Mouse (Mus musculus): ENCODE data around the gene Atp2a3. TPM values are rescaled to one million over a fixed set of nuclear protein-coding genes. Genes with fewer than 3 reads are reported as not detected.

Gene Atp2a3
- polyA plus RNA-seq, 1 experiment = 354 TPM

DNA sequence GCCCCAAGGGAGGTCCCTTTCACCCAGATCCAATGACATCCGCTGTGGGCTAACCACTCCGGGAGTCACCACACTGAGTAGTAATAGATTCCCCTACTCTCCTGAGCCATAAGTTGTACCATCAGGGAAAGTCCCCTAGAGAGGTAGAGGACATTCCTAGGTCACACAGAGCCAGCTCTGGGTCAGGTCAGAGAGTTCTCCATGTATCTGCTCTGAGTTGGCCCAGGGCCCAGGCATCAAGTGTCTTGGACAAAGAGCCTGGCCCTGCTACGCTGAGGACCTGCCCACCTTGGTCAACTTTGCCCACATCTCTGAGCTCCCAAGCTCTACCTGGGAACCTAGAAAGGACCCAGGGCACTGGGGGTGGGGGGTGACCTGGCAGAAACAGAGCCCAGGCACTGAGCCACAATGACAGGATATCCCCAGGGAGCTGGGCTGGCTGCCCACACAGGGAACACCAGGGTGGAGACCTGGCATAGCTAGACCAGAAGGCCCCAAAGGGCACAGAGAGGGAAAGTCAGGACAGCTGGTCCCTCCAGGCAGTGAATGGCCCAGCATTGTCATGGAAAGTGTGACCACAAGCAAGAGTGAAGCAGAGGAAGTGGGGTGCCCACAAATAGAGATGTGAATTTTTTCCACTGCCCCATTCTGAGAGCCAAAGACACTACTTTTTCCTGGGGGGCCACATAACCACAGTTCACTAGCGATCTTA is 7.4 kb upstream of the Atp2a3 start:
- Histone ChIP-seq H3K36me3 (replicated peaks; ENCODE audit: low read length) (peaks cover 42% of the 10 kb centered on the region), H3K9me3 (peaks cover 20% of the 10 kb centered on the region), H3K27me3 (replicated peaks) (no peaks in the 10 kb centered on the region), H3K4me1 (peaks cover 99% of the 10 kb centered on the region), H3K4me3 (replicated peaks) (peak overlapping the region; percentile 89)
- no peak for TF ChIP-seq GATA1 (IDR thresholded peaks at IDR 0.05; ENCODE audit: borderline replicate concordance, low read length)
- TF ChIP-seq FLI1 (IDR thresholded peaks at IDR 0.05; ENCODE audit: low read length) = no peak

- H3K9me3 ChIP-seq = peaks cover 20% of the 10 kb centered on the region
- H3K4me3 ChIP-seq (replicated peaks) = peak overlapping the region; percentile 89
- peaks cover 99% of the 10 kb centered on the region for H3K4me1 ChIP-seq
- TF ChIP-seq GATA1 (IDR thresholded peaks at IDR 0.05; ENCODE audit: borderline replicate concordance, low read length) (no peak), FLI1 (IDR thresholded peaks at IDR 0.05; ENCODE audit: low read length) (no peak)
- no peaks in the 10 kb centered on the region for H3K27me3 ChIP-seq (replicated peaks)
- H3K36me3 ChIP-seq (replicated peaks; ENCODE audit: low read length) = peaks cover 44% of the 10 kb centered on the region
Observed at GRCm38 (mm10) chr11:72954216-72954615, 6.8 kb upstream of the Atp2a3 start.

GRCm38 (mm10) chr11:72955339-72955974 is 5.5 kb upstream of the Atp2a3 start:
- Histone ChIP-seq H3K9me3 (peaks cover 9% of the 10 kb centered on the region), H3K4me1 (peaks cover 100% of the 10 kb centered on the region), H3K36me3 (replicated peaks; ENCODE audit: low read length) (peaks cover 38% of the 10 kb centered on the region)

DNA sequence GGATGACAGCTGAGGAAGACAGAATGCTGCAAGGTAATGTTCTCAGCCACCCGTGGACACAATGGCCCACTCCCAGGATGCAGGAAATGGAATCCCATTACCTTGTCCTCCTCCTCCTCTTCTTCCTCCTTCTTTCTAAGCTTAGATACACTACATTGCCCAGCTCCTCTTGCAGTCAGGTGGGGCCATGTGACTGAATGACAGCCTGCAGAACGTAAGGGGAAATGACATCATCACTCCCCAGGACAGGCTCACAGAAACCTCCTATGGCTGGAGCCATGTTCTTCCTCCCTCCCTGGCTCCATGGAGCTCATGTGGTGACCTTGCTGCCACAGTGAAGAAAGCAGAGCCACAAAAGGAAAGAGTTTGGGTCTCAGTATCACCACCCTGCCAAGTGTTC is 3.7 kb upstream of the Atp2a3 start:
- Histone ChIP-seq H3K27me3 (replicated peaks) (no peaks in the 10 kb centered on the region), H3K9me3 (no peaks in the 10 kb centered on the region), H3K4me3 (replicated peaks) (peak overlapping the region; percentile 83), H3K36me3 (replicated peaks; ENCODE audit: low read length) (peaks cover 27% of the 10 kb centered on the region), H3K4me1 (peaks cover 86% of the 10 kb centered on the region)
- TF ChIP-seq GATA1 (IDR thresholded peaks at IDR 0.05; ENCODE audit: borderline replicate concordance, low read length) (no peak), FLI1 (IDR thresholded peaks at IDR 0.05; ENCODE audit: low read length) (no peak)

More at GRCm38 (mm10) chr11:72955339-72955974, 5.5 kb upstream of the Atp2a3 start:
- Histone ChIP-seq H3K4me3 (replicated peaks) (peak overlapping the region; percentile 89), H3K27me3 (replicated peaks) (no peaks in the 10 kb centered on the region)
- peak; percentile 100 for TF ChIP-seq GATA1 (IDR thresholded peaks at IDR 0.05; ENCODE audit: borderline replicate concordance, low read length)
- TF ChIP-seq FLI1 (IDR thresholded peaks at IDR 0.05; ENCODE audit: low read length) = peak; percentile 99

GRCm38 (mm10) chr11:72959924-72960679 is 867 bp upstream of the Atp2a3 start:
- Histone ChIP-seq H3K36me3 (replicated peaks; ENCODE audit: low read length) (peaks cover 43% of the 10 kb centered on the region), H3K4me1 (peaks cover 84% of the 10 kb centered on the region), H3K27me3 (replicated peaks) (no peaks in the 10 kb centered on the region), H3K9me3 (no peaks in the 10 kb centered on the region), H3K4me3 (replicated peaks) (peak overlapping the region; percentile 100)
- TF ChIP-seq GATA1 (IDR thresholded peaks at IDR 0.05; ENCODE audit: borderline replicate concordance, low read length) = no peak
- TF ChIP-seq FLI1 (IDR thresholded peaks at IDR 0.05; ENCODE audit: low read length) = no peak

DNA sequence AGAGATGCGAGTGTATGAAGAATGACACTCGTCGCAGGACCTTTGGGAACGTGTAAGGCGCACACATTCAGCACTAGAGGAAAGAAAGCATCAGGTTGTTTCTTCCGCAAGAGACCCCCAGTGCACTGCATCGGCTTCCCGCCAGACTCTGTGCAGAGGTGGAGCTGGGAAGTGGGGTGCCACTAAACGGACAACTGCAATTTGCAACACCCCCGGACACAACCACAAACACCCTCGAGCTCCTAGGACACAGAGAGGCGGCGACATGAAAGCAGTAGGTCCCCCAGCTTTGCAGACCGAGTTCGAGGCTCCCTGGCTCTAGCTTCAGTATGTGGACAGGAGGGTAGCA is 272 bp upstream of the Atp2a3 start:
- TF ChIP-seq FLI1 (IDR thresholded peaks at IDR 0.05; ENCODE audit: low read length) (no peak), GATA1 (IDR thresholded peaks at IDR 0.05; ENCODE audit: borderline replicate concordance, low read length) (no peak)
- Histone ChIP-seq H3K4me3 (replicated peaks) (peak overlapping the region; percentile 100), H3K36me3 (replicated peaks; ENCODE audit: low read length) (peaks cover 49% of the 10 kb centered on the region), H3K4me1 (peaks cover 84% of the 10 kb centered on the region), H3K27me3 (replicated peaks) (no peaks in the 10 kb centered on the region), H3K9me3 (no peaks in the 10 kb centered on the region)

DNA sequence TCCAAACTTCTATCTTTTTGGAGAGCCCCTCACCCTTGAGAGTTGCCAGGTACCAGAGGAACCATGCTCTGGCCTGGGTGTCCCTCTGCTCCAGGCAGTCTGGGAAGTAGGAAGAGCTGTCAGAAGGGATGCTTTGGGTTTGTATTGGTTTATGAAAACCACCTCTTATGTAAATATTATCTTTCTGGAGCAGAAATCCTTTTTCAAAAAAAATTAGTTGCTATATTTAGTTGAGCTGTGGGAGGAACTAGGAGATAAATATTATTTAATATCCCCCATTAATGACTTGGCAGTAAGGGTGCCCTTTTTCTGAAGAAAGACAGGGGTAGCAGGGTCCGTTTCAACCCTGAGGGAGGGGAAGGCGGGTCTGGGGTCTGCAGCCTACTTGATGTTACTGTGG is 1.4 kb downstream of the Atp2a3 start:
- Histone ChIP-seq H3K4me1 (peaks cover 84% of the 10 kb centered on the region), H3K9me3 (no peaks in the 10 kb centered on the region), H3K4me3 (replicated peaks) (peak overlapping the region; percentile 100), H3K36me3 (replicated peaks; ENCODE audit: low read length) (peaks cover 66% of the 10 kb centered on the region), H3K27me3 (replicated peaks) (no peaks in the 10 kb centered on the region)
- TF ChIP-seq GATA1 (IDR thresholded peaks at IDR 0.05; ENCODE audit: borderline replicate concordance, low read length) = no peak
- TF ChIP-seq FLI1 (IDR thresholded peaks at IDR 0.05; ENCODE audit: low read length) = no peak

GRCm38 (mm10) chr11:72963058-72963788 is 2.3 kb downstream of the Atp2a3 start:
- H3K9me3 ChIP-seq = no peaks in the 10 kb centered on the region
- H3K4me1 ChIP-seq = peaks cover 84% of the 10 kb centered on the region
- TF ChIP-seq GATA1 (IDR thresholded peaks at IDR 0.05; ENCODE audit: borderline replicate concordance, low read length) (no peak), FLI1 (IDR thresholded peaks at IDR 0.05; ENCODE audit: low read length) (no peak)
- peaks cover 75% of the 10 kb centered on the region for H3K36me3 ChIP-seq (replicated peaks; ENCODE audit: low read length)
- H3K4me3 ChIP-seq (replicated peaks) = peak overlapping the region; percentile 100
- H3K27me3 ChIP-seq (replicated peaks) = no peaks in the 10 kb centered on the region

GRCm38 (mm10) chr11:72963789-72964294 is 2.9 kb downstream of the Atp2a3 start:
- Histone ChIP-seq H3K36me3 (replicated peaks; ENCODE audit: low read length) (peaks cover 80% of the 10 kb centered on the region), H3K4me3 (replicated peaks) (peak overlapping the region; percentile 100), H3K27me3 (replicated peaks) (no peaks in the 10 kb centered on the region), H3K9me3 (no peaks in the 10 kb centered on the region), H3K4me1 (peaks cover 84% of the 10 kb centered on the region)
- TF ChIP-seq FLI1 (IDR thresholded peaks at IDR 0.05; ENCODE audit: low read length) (no peak), GATA1 (IDR thresholded peaks at IDR 0.05; ENCODE audit: borderline replicate concordance, low read length) (no peak)
